Mouse (Mus musculus) gonadal fat pad, adult 2 months (tissue): ENCODE data around the gene Abhd12b. TPM values are rescaled to one million over a fixed set of nuclear protein-coding genes. Genes with fewer than 3 reads are reported as not detected.

Source experiments
- DNase-seq: peaks from one replicate; pipeline ENCODE4 v3.0.0-alpha.2; 2012; ENCODE audit warnings: low read depth
- polyA plus RNA-seq: library from polyadenylated mRNA; depleted of rRNA; stranded (reverse); fragments of >200 nt; gene quantifications from 2 replicates; pipeline ENCODE4 v1.2.3, GENCODE M21; 2012; rRNA removed

The Abhd12b gene
- polyA plus RNA-seq, 1 experiment, result 0.04 TPM

DNA sequence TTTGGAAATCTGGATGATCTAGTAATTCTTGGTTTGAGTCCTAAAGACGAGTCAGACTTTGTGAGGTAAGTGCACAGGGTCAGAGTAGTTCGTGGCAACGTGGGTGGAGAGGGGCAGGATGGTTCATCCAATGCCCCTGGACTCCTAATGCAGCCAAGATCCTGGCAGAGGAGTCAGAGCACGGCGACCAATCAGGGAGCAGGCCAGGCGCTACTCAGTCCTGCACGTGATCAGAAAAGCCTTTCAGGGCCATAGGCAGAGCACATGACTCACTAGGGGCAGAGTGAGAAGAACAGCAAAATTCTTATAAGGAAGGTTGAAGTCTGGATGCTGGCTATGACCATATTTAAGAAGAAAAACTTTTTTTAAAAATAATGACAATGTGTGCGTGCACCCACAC is 50.5 kb downstream of the Abhd12b start:
- DNase-seq, result no peak

DNA sequence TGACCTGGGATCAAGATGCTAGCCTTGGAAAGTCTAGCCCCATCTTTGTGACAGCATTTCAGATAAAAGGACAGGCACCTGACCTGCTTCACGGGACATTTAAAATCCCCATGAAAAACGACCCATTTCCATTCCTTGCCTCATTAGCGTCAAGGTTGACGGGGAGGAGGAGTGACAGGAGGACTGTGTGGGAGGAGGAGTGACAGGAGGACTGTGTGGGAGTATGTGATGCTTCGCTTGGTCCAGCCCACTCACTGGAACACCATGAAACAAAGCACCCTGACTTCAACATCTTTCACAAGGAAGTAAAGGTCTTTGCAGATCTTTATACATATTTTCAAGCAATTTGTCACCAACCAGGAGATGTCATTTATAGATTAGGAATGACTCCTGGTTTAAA is 54.3 kb downstream of the Abhd12b start:
- DNase-seq, result no peak

DNA sequence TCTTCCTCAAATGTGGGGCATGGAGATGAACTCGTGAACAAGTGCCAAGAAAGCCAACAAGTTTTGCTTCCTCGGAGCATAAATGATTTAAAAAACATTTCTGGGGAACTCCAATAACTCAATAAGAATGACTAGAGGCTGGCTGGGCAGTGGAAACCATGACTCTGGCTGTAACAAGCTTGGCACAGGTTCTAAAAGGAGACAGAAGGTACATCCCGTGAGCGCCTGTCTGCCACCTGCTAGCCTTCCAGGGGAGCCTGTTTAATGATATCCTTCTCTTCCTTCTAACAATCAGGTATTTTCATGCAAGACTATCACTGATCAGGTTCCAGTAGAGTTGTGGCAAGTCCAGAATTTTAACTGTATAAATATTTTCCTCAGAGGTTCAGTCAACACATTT is 58.6 kb downstream of the Abhd12b start:
- DNase-seq, result no peak

DNA sequence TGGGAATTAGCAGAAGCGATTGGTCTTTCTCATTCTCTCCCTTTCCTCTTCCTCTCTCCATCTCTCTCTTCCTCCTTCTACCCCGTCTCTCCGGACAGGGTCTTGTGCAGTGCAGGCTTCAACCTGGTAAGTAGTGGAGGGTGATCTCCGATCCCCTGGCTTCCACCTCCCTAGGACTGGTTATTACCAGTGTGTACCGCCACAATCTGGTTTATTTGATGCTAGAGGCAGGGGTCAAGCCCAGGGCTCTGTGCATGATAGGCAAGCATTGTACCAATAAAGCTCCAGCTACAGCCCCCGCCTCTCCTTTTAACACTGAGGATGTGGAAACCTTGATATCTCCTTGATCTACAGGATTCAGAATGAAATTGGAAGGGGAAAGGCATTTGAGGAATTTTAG is 59.7 kb downstream of the Abhd12b start:
- no peak for DNase-seq

DNA sequence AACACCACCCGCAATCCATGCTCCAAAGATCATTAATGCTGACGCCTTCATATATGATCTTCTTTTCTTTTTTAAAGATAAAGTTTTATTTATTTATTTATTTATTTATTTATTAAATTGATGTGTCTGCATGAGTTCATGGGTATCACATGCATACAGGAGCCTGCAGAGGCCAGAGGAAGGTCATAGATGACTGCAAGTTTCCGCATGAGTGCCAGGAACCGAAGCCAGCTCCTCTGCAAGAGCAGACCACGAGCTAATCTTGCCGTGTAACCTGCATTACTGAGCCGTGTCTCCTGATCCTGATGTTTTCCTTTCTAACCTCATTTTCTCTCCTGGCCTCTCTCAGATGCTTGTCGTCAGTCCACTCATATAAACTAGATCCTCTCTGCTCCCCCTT is 60.3 kb downstream of the Abhd12b start:
- no peak for DNase-seq

DNA sequence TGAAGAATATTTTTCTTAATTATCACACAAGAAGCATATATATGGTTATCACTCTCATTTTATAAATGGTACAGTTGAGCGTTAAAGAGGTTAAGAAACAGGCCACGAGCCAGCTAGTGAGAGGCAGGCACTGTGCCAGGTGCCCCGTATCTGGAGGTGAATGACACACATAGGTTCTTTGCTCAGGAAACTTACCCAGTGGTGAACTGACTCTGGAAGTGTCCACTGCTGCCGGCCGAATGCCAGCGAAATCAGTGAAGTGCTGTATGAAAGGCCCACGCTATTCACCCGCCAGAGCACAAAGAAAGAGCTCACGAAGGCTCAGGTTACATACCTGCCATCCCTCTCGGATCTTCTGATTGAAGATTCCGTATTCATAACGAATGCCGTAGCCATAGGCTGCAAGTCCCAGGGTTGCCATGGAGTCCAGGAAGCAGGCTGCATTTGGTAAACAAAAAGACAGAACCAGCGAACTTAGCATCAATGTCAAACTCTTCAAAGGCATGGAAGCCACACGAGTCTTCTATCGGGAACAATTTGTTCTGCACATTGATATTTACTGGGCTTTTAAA is 62.4 kb downstream of the Abhd12b start:
- DNase-seq, result no peak

DNA sequence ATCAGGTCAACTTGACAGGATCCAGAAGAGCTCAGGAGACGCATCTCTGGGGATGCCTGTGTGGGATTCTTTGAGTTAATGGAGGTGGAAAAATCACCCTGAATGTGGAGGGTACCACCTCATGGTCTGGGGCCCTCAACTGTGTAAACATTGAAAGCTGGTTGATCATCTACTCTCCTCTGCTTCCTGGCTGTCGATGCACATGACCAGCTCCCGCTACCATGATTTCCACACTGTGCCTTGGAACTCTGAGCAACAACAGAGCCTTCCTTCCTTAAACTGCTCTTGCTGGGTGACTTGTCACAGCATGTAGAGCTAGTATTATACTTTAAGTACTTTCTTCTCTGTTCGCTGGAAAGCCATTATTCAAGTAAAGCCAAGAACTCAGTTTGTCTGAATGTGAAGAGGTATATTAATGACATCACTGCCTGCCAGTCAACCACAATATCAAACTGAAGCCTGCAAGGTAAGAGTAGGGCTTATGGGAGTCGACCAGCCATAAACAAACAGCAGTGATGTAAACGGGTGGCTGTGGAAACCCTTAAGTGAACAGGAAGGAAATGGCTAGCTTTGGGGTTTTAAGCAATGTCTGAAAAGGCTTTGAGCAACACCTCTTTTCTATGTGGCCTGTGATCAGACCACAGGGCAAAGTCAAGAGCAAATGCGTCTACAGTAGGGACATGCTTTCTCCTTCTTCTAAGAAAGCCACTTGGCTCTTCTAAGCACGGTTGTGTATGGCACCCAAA is 65.0 kb downstream of the Abhd12b start:
- DNase-seq, result no peak

DNA sequence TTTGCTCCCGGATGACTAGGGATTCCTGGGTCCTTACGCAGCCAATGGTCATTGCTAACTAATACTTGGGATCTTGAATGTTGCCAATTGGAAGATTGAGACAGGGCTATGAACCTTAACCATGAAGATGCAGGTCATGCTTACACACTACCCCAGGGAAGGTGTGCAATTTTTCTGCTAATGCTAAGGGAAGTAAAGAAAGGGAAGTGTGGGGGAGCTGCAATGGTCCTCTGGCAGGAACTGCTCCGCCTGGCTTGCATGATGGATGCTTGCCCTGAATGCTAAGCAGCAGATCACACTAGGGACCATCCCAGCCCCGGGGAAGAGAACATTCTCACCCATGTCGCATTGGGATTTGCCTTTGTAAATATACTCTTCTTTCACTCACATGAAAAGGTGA is 67.5 kb downstream of the Abhd12b start:
- DNase-seq, result no peak

DNA sequence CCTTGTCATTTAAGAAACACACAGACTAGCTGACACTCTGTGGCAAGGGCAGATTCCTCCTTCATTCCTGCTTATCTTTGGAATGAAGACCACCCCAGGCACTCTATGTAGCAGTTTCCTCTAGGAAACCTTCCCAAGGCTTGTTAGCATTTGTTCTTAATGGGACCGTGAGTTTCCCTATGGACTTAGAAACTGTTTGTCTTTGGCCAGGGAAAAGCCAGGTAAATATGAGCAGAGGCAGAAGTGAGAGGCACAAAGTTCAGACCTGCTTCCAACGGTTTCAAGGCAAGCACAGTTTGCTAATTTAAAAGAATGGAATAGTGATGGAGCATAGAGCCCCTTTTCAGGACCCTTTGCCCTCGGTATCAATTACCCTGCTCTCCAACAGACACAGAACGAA is 69.4 kb downstream of the Abhd12b start:
- no peak for DNase-seq

DNA sequence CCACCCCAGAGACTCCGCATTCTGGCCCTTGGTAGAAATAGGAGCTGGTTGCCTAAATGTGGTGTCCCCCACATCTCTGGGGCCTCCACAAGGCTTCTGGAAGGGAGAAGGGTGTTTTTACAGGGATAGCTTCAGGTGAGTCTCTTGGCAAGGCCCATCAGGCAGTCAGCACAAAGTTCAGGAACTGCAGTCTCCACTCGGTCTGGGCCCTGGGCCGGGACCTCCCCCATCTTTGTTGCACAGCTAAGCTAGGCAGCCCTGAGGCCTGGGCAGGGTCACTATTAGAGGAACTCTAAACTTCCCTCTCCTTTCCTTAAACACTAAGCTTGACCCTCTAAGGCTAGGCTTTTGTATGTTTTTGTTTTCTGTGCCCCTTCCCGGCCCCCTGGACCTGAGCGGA is 72.7 kb downstream of the Abhd12b start:
- DNase-seq, result no peak

DNA sequence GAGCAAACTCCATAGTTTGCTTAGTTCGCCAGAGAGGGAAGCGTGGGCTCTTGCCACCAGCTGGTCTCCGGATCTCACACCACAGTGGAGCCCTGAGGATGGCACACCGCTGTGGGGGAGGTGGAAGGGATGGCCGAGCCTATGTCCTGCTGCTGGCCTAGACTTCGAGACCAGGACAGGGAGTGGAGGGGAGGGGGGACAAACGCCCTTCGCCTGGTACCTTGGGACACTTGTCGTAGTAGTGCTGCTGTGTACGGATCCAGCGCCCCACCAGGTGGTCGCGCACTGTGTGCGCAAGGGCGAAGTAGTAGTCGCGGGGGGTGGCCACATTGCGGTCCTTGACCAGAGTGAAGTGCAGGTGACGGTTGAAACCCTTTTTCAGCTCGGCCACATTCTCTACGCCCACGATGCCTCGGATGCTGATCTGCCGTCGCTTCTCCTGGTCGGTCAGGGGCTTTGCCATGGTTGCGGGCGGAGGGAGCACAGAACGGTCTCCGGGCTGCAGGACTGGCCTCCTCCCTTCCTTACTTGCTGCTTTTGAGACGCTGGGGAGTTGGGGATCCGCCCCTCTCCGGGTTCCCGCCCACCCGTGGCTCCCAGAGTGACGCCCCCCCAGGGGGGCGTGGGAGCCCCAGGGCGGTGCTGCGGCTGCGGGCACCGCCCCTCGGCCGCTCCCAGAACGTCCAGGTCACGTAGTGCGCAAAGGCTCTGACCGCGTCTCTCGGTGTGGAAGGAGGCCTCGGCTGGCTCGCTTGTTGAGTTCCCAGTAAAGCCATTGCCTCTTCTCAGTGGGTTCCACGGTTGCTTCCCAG is 73.4 kb downstream of the Abhd12b start:
- DNase-seq, result no peak

DNA sequence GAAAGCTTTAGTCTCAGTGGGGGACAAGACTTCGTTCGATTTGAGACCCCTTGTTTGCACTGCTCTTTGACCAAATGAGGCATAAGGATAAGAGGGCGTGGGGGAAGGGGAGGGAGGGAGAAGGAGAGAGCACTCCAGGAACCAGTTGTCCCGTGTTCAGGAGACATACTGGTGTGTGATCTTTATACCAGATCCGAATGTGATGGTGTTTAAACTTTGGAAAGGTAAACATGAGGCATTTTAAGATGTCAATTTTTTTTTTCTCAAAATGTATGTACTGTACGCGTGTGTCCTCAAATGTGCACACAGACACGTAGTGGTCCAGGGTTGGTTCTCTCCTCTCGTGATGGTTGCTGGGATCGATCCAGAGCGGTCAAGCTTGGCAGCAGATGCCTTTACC is 74.2 kb downstream of the Abhd12b start:
- DNase-seq, result no peak

DNA sequence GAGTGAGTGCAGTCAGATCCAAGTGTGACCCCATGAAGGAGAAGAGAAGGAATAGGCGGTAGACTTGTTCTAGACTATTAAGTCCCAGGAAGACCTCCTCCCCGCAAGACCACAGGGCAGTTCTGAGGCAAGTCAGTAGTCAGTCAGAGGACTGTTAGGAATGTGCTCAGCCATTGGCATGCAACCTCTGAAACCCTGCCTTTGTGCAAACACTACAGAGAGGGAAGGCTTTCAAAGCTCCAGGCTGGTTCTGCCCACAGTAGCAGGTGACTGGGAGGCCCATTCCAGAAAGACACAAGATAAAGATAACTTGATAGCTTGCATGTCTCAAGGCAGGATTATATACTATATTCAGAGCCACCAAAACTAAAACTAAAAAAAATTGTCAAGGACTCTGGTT is 77.4 kb downstream of the Abhd12b start, which contains the start of gene Pygl:
Gene Pygl (minus strand): TSS at position 195 of the 400 bp plus-strand sequence.
- DNase-seq, result no peak

DNA sequence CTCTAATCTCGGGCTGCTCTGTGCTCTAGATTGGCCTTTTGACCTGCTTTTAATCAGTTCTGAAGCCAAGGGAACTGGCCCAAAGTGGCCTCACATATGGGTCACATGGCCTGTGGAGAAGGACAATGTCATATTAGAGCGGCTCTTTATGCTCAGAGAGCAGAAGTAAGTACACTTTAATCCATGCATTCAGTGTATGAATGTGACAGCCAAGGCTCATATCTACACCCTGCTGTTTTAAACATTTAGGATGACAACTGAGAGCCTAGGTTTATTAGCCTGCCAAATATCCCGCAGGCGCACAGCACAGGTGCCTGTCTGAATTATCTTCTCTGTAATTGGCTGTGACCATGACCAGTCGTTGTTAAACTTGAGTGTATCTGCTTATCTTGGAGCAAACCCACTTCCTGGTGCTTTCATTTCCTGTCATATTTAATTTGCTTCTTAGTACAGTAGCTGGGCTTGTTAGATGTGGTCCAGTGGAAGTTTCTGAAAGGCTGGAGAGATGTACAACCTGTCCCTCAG is 78.1 kb downstream of the Abhd12b start:
- no peak for DNase-seq

Other genes with a start within 250 kb of the Abhd12b start
- 19.7 and 24.4 TPM in 2 replicates for gene Sav1, start 167.1 kb upstream of the Abhd12b start, polyA plus RNA-seq
- gene Nin, start 40.4 kb upstream of the Abhd12b start, polyA plus RNA-seq, result 7.3 and 11.1 TPM in 2 replicates
- gene Pygl, start 77.3 kb downstream of the Abhd12b start, polyA plus RNA-seq, result 77.7 and 107 TPM in 2 replicates
- 3.7 and 5.4 TPM in 2 replicates for gene Trim9, start 193.5 kb downstream of the Abhd12b start, polyA plus RNA-seq